Mouse (Mus musculus) brain, embryonic 14.5 days (tissue): Measurements from ENCODE around the gene Apc2.

Experiments used
- CTCF ChIP-seq: fragments of 200-500 bp; IDR thresholded peaks from 2 replicates; pipeline ENCODE4 v1.5.1; 2012; ENCODE audit warnings: inconsistent platforms, mild to moderate bottlenecking, moderate library complexity, borderline replicate concordance; ENCODE audit not compliant: insufficient read depth, insufficient read length; ENCODE audit errors: extremely low read depth
- POLR2A ChIP-seq: fragments of 200-500 bp; IDR thresholded peaks from 2 replicates; pipeline ENCODE4 v1.6.1; 2012; ENCODE audit warnings: mild to moderate bottlenecking, inconsistent platforms, borderline replicate concordance; ENCODE audit not compliant: poor library complexity, insufficient read depth, insufficient read length, severe bottlenecking; ENCODE audit errors: extremely low read depth

DNA sequence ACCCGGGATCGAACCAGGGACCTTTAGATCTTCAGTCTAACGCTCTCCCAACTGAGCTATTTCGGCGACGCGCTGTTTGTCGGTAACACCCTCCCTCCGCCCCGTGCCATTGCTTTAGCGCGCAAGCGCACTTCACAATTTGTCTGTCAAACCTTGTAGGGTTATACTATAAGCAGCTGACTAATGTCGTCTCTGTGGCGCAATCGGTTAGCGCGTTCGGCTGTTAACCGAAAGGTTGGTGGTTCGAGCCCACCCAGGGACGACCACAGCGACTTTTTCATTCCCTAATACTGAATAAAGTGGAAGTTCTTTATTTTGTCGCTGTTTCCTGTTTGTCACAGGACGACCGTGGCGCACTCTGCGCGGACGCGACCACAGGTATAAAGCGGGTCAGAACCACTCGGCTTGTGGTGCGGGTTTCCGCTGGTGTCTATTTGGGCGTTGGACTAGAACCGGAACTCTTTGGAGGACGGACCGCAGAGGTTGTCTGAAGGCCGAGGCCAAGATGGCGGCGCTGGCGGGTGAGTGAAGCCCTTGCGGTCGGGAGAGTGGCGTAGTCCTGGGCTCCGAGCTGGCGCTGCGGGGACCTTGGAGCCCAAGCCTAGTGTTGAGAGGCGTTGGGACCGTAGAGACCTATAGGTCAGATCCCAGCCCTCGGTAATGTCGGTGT is 46.7 kb upstream of the Apc2 start, which contains the start of gene Ndufs7:
- TF ChIP-seq POLR2A = peak; percentile 63; the same call in 1 of the 2 replicates
- no peak for TF ChIP-seq CTCF
